Mouse (Mus musculus): Measurements from ENCODE around the gene Spns3.

The Spns3 gene

DNA sequence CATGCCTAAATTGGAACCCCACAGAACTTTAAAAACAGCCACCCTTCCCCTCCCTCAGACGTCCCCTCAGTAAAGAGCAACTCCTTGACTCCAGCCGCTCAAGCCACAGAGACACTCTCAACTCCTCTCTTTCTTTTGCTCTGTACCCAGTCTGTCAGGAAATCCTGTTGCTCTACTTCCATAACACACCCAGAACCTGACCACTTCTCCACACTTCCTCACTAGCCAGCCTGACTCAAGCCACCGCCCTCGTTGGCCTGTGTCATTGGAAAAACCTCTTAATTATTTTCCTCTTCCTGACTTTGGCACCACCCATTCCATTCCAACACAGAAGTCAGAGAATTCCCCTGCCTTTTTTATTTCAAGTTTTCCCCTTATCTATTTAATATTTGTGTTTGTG is 31.1 kb downstream of the Spns3 start:
- no peak for DNase-seq (ENCODE audit: low read depth, low spot score)

DNA sequence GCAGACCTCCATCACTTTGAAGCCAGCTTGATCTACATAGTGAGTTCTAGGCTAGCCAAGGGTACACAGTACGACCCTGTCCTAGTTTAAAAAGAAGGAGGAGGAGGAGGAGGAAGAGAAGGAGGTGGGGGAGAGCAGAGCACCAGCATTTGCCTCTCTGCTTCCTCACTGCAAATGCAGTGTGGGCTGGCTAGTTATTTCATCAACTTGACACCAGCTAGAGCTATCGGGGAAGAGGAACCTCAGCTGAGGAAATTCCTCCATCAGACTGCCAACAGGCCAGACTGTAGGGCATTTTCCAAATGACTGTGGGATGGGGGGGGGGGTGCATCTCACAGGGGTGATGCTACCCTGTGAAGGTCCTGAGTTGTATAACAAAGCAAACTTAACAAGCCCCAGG is 31.9 kb downstream of the Spns3 start:
- DNase-seq (ENCODE audit: low read depth, low spot score), result no peak

DNA sequence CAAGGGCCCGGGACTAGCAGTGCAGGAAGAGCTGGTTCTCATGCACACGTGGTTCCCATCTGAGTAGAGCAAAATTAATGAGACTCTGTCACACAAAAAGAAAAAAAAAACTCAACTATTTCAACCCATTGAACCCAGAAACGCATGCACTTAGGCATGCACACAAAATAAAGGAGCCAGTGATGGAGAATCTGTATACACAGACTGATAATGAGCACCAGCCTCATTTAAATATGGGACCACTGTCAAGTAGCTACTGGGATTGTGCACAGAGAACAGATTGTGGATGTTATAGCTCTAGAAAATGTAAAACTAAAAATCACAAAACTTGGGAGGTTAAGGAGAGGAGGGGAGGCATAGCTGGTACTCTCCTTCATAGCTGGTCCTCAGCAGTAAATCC is 35.3 kb downstream of the Spns3 start:
- DNase-seq (ENCODE audit: low read depth, low spot score), result no peak

GRCm38 (mm10) chr11:72508651-72509050 is 41.7 kb downstream of the Spns3 start:
- no peak for DNase-seq (ENCODE audit: low read depth, low spot score)

DNA sequence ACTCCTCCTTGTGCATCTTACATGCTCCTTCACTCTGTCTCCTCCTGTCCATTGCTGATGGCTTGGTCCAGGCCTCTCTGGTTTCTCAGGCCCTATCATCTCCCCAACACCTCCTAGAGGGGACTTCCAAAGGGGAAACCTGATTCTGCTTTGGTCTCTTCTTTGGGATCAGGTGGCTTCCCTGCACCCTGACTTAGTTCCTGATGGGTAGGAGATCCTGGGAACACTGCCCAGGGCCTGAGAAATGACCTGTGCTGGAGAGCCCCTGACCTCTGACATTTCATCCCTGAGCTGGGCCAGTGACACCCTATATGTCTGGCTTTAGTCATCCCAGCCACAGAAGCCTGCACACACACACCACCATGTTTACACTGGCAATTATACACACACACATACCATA is 42.7 kb downstream of the Spns3 start:
- no peak for DNase-seq (ENCODE audit: low read depth, low spot score)

- DNase-seq (ENCODE audit: low read depth, low spot score), result no peak
Observed at GRCm38 (mm10) chr11:72504016-72504797, 46.1 kb downstream of the Spns3 start.

DNA sequence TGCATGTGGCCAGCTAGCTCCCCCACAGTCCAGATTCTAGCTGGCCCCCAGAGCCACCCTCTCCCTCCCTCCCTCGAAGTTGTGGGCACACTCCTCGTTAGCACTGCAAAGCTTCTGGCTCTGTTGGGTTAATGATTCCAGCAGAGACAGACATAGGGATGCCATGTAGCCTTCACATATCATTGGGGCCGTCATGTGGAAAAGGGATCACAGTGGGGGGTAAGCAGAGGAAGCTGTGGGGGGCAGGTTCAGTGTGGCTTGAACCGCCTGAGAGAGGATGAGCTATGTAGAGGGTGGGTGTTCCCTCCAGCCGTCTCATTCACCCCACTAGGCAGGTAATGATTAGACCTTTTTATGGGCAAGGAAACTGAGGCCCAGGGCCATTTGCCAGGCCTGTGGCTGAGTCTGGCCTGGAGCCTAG is 46.8 kb downstream of the Spns3 start:
- DNase-seq (ENCODE audit: low read depth, low spot score), result no peak

DNA sequence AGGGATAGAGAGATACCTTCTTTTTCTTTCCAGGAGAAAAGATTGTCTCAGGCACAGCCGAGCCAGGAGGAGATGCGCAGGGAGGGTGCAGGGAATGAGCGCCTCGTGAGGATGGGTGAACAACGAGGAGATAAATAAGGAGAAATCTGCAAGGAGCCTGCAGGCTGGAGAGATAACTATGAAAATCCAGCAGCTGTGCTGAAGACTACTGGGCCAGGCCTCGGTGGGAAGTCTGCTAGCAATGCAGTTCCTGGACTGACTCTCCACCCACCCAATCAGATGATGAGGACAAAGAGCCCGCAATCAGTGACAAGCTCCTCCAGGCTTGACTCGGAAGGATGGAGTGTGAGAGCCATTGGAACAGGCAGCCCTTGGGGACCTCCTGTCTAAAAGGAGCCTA is 48.1 kb downstream of the Spns3 start:
- DNase-seq (ENCODE audit: low read depth, low spot score), result no peak

DNA sequence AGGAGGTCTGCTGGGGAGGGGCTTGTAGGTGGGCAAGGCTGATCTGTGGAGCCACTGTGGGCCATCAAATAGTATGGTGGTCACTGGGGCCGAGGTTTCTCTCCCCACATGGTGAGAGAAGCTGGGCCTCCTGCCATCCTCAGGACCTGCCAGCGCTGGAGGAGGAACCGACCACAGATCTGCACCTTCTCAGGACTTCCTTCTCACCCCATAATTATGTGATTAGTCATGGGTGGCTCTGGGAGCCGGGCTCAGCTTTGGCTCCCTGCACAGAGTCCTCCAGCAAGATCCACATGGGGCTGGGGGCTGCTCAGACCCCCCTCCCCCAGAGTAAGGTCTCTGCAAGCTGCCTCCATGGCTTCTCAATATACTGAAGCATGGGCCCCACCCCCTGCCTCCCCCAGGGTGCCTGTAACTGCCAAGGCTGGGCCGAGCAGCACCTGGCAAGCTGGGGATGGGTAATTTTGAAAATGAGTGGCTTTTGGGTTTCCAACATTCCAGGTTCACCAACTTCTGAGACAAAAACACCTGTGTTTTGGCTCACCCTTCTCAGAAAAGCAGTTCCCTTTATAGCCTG is 48.8 kb downstream of the Spns3 start:
- no peak for DNase-seq (ENCODE audit: low read depth, low spot score)

DNA sequence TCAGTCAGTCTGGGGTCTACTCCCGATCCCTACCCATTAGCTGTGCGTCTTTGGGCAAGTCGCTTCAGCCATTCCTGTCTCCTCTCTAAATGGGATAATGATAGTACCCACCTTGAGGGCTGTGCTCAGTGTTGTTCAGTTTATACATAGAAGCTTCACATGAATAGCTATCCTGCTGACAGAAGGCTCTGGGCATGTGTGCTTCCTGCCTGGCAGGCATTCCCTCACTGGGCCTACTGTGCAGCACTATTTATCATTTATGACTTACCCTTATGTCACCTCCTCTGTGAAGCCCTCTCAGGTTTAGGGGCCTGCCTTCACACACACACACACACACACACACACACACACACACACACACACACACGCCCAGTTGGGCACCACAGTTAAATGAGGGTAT is 50.2 kb downstream of the Spns3 start:
- DNase-seq (ENCODE audit: low read depth, low spot score), result no peak

DNA sequence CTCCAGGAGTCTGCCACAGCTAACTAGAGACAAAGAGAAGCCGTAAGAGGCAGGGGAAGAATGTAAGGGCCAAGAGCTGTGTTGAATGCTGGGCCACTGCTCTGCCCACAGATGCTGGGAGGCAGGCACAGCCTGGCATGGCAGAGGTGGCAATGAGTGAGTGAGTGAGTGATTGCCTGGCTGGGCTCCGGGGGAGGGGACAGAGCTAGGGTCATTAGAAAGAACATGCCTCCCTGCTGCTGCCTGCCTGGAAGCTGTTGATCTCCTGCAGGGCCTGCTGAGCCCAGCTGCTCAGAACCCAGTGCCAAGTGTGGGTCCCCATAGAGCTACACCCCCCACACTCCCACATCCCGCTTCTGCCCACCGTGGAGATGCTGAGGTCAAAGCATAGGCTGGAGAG is 52.9 kb downstream of the Spns3 start:
- DNase-seq (ENCODE audit: low read depth, low spot score), result no peak

GRCm38 (mm10) chr11:72496775-72497174 is 53.5 kb downstream of the Spns3 start:
- no peak for DNase-seq (ENCODE audit: low read depth, low spot score)

GRCm38 (mm10) chr11:72496066-72496465 is 54.2 kb downstream of the Spns3 start:
- DNase-seq (ENCODE audit: low read depth, low spot score), result no peak

DNA sequence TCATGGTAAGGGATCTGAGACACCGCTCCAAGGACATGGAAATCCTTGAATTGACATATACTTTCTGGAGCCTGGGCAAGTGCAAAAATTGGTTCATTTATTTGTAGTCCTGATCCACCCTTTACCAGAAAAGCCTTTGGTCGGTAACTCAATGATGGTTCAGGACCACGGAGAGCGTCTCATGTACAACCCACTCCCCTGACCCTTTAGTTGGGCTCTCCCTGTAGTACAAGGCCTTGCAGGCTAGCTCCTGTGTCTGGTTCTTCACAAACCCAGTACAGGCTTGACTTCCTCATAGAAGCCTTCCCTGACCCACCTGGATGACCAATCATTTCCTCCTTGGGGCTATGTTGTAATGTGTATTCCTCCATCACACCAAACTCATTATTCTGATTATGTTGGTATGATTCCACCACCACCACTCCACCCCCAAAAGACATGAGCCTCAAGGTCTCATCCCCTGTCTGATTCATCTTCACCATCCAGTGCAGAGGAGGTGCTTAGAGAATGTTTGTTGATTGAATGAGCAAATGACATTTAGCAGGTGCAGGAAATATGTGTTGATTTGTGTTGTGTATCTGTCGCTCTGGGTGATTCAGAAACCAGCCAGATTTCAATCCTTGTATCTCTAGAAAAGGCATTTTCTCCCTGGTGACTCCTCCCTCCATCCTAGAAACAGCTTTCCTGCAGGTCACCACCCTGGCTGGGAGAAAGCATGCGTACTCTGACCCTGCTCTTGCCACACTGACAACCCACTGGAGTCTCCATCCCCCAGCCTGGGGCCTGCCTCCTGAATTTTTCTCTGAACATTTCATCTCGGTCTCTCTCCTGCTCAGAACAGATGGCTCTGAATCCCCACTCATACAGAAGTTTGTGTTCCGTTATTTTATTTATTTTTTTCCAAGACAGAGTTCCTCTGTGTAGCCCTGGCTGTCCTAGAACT is 56.0 kb downstream of the Spns3 start:
- peak; percentile 55 for DNase-seq (ENCODE audit: low read depth, low spot score)

GRCm38 (mm10) chr11:72491130-72491960 is 59.0 kb downstream of the Spns3 start:
- DNase-seq (ENCODE audit: low read depth, low spot score), result no peak

DNA sequence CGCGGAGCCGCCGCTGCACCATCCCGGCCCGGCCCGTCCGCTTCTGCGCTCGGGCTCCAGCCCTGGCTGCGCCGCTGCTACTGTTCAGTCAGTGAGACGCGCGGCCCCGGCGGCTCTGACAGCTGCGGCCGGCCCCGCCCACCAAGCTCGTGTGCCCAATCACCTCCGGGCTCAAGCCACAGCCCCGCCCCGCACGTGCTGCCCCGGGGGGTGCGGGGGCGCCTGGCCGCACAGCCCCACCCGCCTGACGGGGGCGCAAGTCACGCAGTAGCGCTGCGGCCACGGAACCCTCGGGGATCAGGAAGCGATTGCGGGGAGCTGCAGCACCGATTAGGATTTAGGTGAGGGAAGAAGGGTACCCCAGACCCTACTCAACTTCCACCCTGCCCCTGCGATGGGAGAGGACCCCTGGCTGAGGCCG is 60.4 kb downstream of the Spns3 start, which contains the start of gene Spns2:
Gene Spns2 (minus strand): TSS at position 24 of the 421 bp plus-strand sequence.
- DNase-seq (ENCODE audit: low read depth, low spot score), result peak; percentile 92

- no peak for DNase-seq (ENCODE audit: low read depth, low spot score)
Observed at GRCm38 (mm10) chr11:72489397-72489796, 60.9 kb downstream of the Spns3 start.

DNA sequence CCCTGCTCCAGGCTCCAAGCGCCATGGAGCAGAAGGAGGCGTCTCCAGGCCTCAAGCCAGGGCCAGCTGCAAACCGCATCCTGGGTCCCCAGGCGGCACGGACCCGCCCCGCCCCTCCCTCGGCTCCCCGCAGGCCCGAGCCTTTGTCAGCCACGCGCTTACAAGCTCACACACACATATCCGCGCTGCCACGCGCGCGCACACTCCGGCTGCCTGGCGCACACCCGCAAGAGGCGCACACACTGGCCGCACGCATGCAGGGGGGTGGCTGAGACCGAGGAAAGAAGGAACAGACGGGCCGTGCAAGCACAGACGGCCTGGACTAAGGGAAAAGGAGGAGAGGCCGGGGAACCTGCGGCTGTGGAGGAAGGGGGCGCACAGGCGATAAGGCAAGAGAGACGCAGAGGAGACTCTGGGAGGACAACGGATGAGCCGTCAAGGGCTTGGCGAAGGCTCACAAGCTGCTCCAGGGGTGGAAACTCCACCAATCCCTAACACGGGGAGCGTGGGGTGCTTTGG is 61.5 kb downstream of the Spns3 start:
- DNase-seq (ENCODE audit: low read depth, low spot score), result peak; percentile 83

DNA sequence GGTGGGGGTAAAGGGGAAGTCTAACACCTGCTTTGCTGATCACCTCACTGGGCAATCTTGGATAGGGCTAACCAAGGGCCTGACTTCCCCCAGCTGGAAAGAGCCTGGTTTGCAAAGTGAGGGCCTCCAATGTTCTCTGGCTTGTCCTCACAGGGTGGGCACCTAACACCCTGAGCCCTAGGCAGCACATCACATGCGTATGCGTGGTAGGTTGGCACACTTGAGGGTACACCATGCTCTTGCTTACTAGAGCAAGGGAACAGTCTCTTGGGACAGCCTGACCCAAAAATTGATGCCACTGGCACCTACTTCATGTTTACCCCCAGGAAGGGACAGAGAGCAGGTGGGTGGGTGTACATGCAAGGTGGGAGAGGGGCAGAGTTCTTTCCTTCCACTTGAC is 62.6 kb downstream of the Spns3 start:
- DNase-seq (ENCODE audit: low read depth, low spot score), result no peak

GRCm38 (mm10) chr11:72487171-72487570 is 63.1 kb downstream of the Spns3 start:
- no peak for DNase-seq (ENCODE audit: low read depth, low spot score)

- no peak for DNase-seq (ENCODE audit: low read depth, low spot score)
Observed at GRCm38 (mm10) chr11:72485960-72486359, 64.3 kb downstream of the Spns3 start.
